Mouse (Mus musculus): ENCODE measurements around the gene Ice1. TPM values are rescaled to one million over a fixed set of nuclear protein-coding genes. Genes with fewer than 3 reads are reported as not detected.

Ice1 gene
- total and polyA plus RNA-seq, 3 experiments: 33.5 to 40.1 (median 37.6) TPM

DNA sequence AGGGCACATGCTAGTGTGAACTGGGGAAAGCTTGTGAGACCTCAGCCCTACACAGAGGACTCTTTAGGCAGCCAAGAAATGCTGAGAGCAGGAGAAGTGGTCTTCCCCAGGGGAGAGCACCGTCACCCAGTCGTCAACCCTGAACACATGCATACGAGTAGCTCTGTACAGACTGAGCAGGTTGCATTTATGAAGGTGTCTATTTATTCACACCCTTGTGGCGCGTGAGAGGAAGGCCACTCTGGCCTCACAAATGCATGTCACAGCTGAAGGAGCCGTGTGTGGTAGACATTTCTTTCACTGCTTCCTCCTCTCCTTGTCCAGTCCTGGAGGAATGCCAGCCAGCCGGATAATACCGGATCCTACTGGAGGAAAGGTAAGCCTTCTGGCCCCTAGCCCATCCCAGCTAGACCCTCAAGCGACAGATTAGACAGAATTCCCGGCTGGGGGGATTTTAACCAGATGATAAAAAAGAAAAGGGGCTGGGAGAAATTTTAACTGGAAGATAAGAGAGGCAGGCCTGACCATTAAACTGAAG is 8.6 kb upstream of the Ice1 start:
- Histone ChIP-seq H3K27ac (ENCODE audit: control insufficient read depth, low read depth, low read length) (no peak overlapping the region), H3K4me3 (ENCODE audit: control insufficient read depth in 1 of 2, insufficient read depth in 1 of 2, low read depth in 2 of 2, low read length in 2 of 2) (no peak overlapping the region), H3K9ac (ENCODE audit: control insufficient read depth, low read depth, low read length, poor library complexity, severe bottlenecking) (no peak overlapping the region), H3K4me1 (ENCODE audit: control insufficient read depth in 1 of 2, insufficient read depth in 2 of 2, low read length in 2 of 2) (no peaks in the 10 kb centered on the region), H3K9me3 (replicated peaks; ENCODE audit: insufficient read depth, low read length) (no peaks in the 10 kb centered on the region), H3K27me3 (ENCODE audit: control insufficient read depth in 1 of 2, insufficient read depth in 2 of 2, low read length in 2 of 2) (no peaks in the 10 kb centered on the region), H3K79me2 (ENCODE audit: control insufficient read depth, insufficient read depth, low read length, poor library complexity) (no peaks in the 10 kb centered on the region), H3K36me3 (ENCODE audit: control insufficient read depth in 1 of 2, insufficient read depth in 2 of 2, low read length in 2 of 2) (no peaks in the 10 kb centered on the region)
- DNase-seq (ENCODE audit: low read depth, low spot score): no peak
- TF ChIP-seq POLR2AphosphoS5 (IDR thresholded peaks at IDR 0.05; ENCODE audit: borderline replicate concordance, low read depth, low read length): no peak
- TF ChIP-seq USF2 (IDR thresholded peaks at IDR 0.05; ENCODE audit: borderline replicate concordance in 1 of 2, insufficient read depth in 1 of 2, low read depth in 1 of 2, low read length in 2 of 2): no peak
- no peak for TF ChIP-seq NELFE (IDR thresholded peaks at IDR 0.05; ENCODE audit: low read depth, low read length)
- no peak for TF ChIP-seq ELF1 (IDR thresholded peaks at IDR 0.05; ENCODE audit: low read depth, low read length)
- no peak for TF ChIP-seq SMC3 (IDR thresholded peaks at IDR 0.05; ENCODE audit: low read depth, low read length)
- no peak for TF ChIP-seq SIN3A (IDR thresholded peaks at IDR 0.05; ENCODE audit: low read length)
- no peak for TF ChIP-seq CHD1 (IDR thresholded peaks at IDR 0.05; ENCODE audit: low read depth, low read length)
- TF ChIP-seq MYC (IDR thresholded peaks at IDR 0.05; ENCODE audit: low read depth, low read length): no peak
- no peak for TF ChIP-seq MXI1 (IDR thresholded peaks at IDR 0.05; ENCODE audit: low read depth, low read length)
- no peak for TF ChIP-seq USF1 (IDR thresholded peaks at IDR 0.05; ENCODE audit: low read depth, low read length)
- TF ChIP-seq BHLHE40 (IDR thresholded peaks at IDR 0.05; ENCODE audit: borderline replicate concordance, low read depth, low read length): no peak
- no peak for TF ChIP-seq CTCF (IDR thresholded peaks at IDR 0.05 in 2 of 3, conservative IDR thresholded peaks at IDR 0.05 in 1 of 3; ENCODE audit: control insufficient read depth in 1 of 3, insufficient read depth in 1 of 3, low read depth in 2 of 3, low read length in 3 of 3, poor library complexity in 1 of 3, severe bottlenecking in 1 of 3)
- TF ChIP-seq ETS1 (IDR thresholded peaks at IDR 0.05; ENCODE audit: low read depth, low read length): no peak
- TF ChIP-seq GABPA (IDR thresholded peaks at IDR 0.05; ENCODE audit: low read depth, low read length): no peak
- TF ChIP-seq ZC3H11A (IDR thresholded peaks at IDR 0.05; ENCODE audit: low read depth, low read length): no peak
- TF ChIP-seq EP300 (IDR thresholded peaks at IDR 0.05; ENCODE audit: low read depth in 1 of 2, low read length in 2 of 2): no peak

DNA sequence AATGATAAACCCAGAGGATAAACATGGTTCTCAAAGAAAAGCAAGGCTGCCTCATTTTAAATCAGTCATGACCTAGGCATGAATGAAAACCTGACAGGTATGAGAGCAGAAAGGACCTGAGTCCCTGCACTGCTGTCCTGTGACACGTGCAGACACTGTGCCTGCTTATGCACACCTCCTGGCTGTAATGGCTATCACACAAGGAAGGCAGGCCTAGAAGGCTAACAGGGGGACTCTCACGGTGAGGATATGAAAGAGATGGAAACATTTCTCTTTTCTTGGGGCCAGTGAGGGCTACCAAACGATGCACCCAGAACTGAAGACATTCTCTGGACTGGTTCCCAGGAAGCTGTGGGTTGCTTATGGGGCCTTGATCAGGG is 6.6 kb upstream of the Ice1 start:
- Histone ChIP-seq H3K9ac (ENCODE audit: control insufficient read depth, low read depth, low read length, poor library complexity, severe bottlenecking) (no peak overlapping the region), H3K79me2 (ENCODE audit: control insufficient read depth, insufficient read depth, low read length, poor library complexity) (no peaks in the 10 kb centered on the region), H3K4me1 (ENCODE audit: control insufficient read depth in 1 of 2, insufficient read depth in 2 of 2, low read length in 2 of 2) (no peaks in the 10 kb centered on the region), H3K9me3 (replicated peaks; ENCODE audit: insufficient read depth, low read length) (no peaks in the 10 kb centered on the region), H3K36me3 (ENCODE audit: control insufficient read depth in 1 of 2, insufficient read depth in 2 of 2, low read length in 2 of 2) (0 out of 4 replicates have a peak, but pooled peaks cover 0 to 2% of the 10 kb centered on the region in 2 experiments), H3K4me3 (ENCODE audit: control insufficient read depth in 1 of 2, insufficient read depth in 1 of 2, low read depth in 2 of 2, low read length in 2 of 2) (no peak overlapping the region), H3K27ac (ENCODE audit: control insufficient read depth, low read depth, low read length) (no peak overlapping the region), H3K27me3 (ENCODE audit: control insufficient read depth in 1 of 2, insufficient read depth in 2 of 2, low read length in 2 of 2) (no peaks in the 10 kb centered on the region)
- no peak for DNase-seq (ENCODE audit: low read depth, low spot score)
- TF ChIP-seq ZKSCAN1 (IDR thresholded peaks at IDR 0.05; ENCODE audit: low read depth, low read length) (no peak), GABPA (IDR thresholded peaks at IDR 0.05; ENCODE audit: low read depth, low read length) (no peak), TAL1 (IDR thresholded peaks at IDR 0.05; ENCODE audit: low read length) (no peak), BHLHE40 (IDR thresholded peaks at IDR 0.05; ENCODE audit: borderline replicate concordance, low read depth, low read length) (no peak)

All from MEL (cell line).